ENCODE assay signal across 15 mouse cellular contexts in genomic region chr3:84288931-84289330, GRCm38 (mm10). TPM values are rescaled to one million over a fixed set of nuclear protein-coding genes. Genes with fewer than 3 reads are reported as not detected.
DNase-seq lines count a peak whose midpoint lies in the region; ATAC-seq lines count a peak whose summit lies in the region.
"Had no signal": no experiment of that assay in that cellular context is flagged by ENCODE, and none has a peak within 500 bp of the region (broad histone marks: within the 10 kb centered on the region; RNA-seq: fewer than 3 reads in every experiment).

No protein-coding gene starts in this region.

- DNase-seq in frontal cortex, postnatal 25 days (ENCODE audit: low spot score in 2 of 2): no peak
- DNase-seq in layer of hippocampus, adult 8-10 months (ENCODE audit: low spot score in 2 of 2): peak; percentile 64 to 73
- no peak for DNase-seq in layer of hippocampus, postnatal 25 days (ENCODE audit: extremely low spot score in 1 of 2, low spot score in 1 of 2)
- DNase-seq in right cerebral cortex, adult 18-20 months: peak; percentile 61
- DNase-seq in right cerebral cortex, postnatal 25 days: no peak
- DNase-seq: adrenal gland, postnatal 14 days; cerebellum, postnatal 36 days; gastrocnemius, postnatal 14 days; heart, adult 2 months; heart, postnatal 14 days had no signal

- ATAC-seq in frontal cortex, adult (ENCODE audit: low TSS enrichment): peak; percentile 70
- ATAC-seq: activated CD4-positive, CD25-positive, alpha-beta regulatory T cell, adult 4 months; forebrain, embryonic 16.5 days; hindbrain, postnatal 0 days; Patski had no signal

RNA-seq across cellular contexts. Expression of gene Trim2, which starts 17.7 kb away (rescaled TPM):
- total RNA-seq in layer of hippocampus, adult 8-10 months (2022): 100 to 1,000 TPM; 369 to 408 (median 383) TPM
- total RNA-seq in layer of hippocampus, postnatal 25 days (2021): 100 to 1,000 TPM; 403 to 407 TPM

Comparison
In these comparisons a context has a peak if more than half of its experiments do, and no peak if none do; other contexts are left out.
1. DNase-seq: peak in layer of hippocampus, adult 8-10 months (2 of 2) and right cerebral cortex, adult 18-20 months (single experiment); none in frontal cortex, postnatal 25 days (0 of 2), layer of hippocampus, postnatal 25 days (0 of 2) and right cerebral cortex, postnatal 25 days (single experiment).